Mouse (Mus musculus): Measurements from ENCODE around the gene Klhl25.
A peak's percentile ranks its signal among the peaks of the same experiment; 100 is the strongest.
"Not testable (repeated sequence)": the region's sequence is repeated elsewhere in the genome, so short reads cannot be mapped to it uniquely, and the experiment has no call there.

Klhl25 gene

GRCm38 (mm10) chr7:75873216-75873615 is 25.1 kb downstream of the Klhl25 start:
- no peak for DNase-seq (ENCODE audit: low spot score)

- no peak for DNase-seq (ENCODE audit: low spot score)
These were observed 25.6 kb downstream of the Klhl25 start for GRCm38 (mm10) chr7:75873746-75874145.

- DNase-seq (ENCODE audit: low spot score): peak; percentile 45
These were observed 31.3 kb downstream of the Klhl25 start for GRCm38 (mm10) chr7:75879436-75879835.

DNA sequence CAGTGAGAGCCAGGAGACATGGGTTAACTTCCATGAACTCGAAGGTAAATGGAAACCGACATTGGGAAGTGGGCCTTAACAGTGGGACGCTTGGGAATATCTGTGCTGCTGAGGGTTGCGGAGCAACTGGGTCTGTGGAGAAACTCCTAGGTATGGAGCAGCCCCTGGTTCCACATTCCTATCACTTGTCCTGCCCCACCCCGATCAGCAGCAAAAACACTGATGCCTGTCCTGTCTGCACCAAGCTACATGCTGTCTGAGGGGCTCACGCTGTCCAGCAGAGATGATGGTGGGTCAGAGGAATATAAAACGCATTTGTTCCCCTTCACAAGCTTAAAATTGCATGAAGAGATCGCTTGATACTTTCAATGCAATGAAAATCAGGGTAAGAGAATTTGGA is 32.1 kb downstream of the Klhl25 start:
- DNase-seq (ENCODE audit: low spot score): no peak

DNA sequence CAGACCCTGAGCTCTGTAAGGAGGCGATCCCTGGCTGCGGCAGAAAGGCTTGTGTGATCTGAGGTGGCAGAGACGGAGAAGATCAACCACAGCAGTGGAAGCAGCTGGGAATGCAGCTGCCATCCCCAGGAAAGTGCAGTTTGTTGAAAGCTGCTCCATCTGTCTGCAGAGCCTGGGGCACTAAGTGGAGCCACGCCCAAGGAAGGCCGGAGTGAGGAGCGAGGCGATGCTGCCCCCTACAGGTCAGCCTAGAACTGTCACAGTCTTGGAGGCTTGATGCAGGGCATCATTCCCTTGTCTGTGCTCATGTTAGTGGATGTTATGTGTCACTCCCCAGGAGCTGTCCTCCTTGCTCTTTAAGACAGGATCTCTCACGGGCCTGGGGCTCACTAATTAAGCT is 32.5 kb downstream of the Klhl25 start:
- DNase-seq (ENCODE audit: low spot score): peak; percentile 77

DNA sequence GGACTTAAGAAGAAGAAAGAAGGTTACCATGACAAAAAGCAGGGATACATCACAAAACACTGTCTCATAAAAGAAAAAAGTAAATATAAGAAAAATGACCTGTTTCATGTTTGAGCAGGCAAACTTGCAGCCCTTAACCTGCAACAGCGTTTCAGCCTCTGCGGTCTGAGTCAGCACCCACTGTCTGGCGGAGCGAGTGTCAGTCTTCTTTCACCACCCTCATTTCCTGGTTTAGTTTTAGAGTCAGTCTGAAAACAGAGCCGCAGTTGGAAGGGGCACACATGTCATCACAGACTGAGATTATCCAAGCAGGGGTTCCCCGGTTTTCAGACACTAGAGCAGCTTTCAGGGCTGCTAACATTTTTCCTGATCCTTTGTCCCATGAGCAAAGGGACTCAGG is 33.3 kb downstream of the Klhl25 start:
- peak; percentile 49 for DNase-seq (ENCODE audit: low spot score)

- no peak for DNase-seq (ENCODE audit: low spot score)
These were observed 33.7 kb downstream of the Klhl25 start for GRCm38 (mm10) chr7:75881791-75882190.

DNA sequence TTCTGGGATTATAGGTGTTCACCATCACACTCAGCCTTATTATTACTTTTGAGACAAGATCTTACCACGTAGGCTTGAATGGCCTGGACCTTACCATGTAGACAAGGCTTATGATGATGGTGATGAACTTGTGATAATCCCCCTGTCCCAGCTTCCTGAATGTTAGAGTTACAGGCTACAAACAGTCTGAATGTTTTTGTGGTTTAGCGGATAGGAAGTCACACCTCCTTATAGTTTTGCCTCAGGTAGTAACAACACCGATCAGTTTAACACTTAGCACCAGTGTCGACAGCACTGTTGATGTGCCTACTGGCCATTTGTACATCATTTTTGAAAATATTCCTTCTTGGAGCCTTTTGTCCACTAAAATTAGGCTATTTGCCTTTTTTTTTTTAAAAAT is 43.4 kb downstream of the Klhl25 start:
- no peak for DNase-seq (ENCODE audit: low spot score)

GRCm38 (mm10) chr7:75892737-75893136 is 44.6 kb downstream of the Klhl25 start:
- DNase-seq (ENCODE audit: low spot score): peak; percentile 24

GRCm38 (mm10) chr7:75893709-75894108 is 45.6 kb downstream of the Klhl25 start:
- no peak for DNase-seq (ENCODE audit: low spot score)

- DNase-seq (ENCODE audit: low spot score): no peak
These were observed 48.9 kb downstream of the Klhl25 start for GRCm38 (mm10) chr7:75897041-75897440.

DNA sequence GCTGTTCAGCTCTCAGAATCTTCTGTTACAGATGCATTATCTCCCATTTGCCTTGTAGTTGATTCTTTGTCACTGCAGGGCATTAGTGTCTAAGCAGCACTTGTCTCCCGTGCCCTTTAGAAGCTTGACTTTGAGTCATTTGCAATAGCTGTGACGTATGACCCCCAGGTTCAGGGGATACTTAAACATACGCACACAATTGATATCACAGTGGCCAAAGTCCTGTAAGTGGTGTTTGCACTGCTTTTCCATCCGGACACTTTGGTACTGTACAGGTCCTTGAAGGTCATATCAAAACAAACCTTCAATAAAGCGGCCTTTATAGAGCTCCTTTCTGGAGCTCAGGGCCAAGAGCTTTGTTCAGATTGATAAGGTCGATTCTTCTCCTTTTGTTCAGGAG is 51.0 kb downstream of the Klhl25 start:
- no peak for DNase-seq (ENCODE audit: low spot score)

DNA sequence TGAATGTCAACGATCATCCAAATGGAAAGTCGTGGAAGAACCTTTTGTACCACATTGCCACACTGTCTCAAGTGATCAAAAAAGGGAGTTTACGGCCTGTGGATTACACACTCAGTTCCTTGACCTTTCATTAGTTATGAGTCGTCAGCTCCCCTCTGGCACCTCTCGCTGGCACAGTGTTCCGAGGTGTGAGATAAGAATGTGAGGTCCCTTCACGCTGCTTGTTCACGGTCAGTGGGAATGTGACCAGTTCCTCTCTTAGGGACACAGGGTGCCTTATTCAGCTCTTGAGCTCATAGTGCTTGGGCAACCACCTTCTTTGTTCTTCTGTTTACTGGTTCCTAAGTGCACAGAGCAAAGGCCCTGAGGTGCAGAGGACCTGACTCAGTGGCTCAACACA is 51.4 kb downstream of the Klhl25 start:
- DNase-seq (ENCODE audit: low spot score): no peak

DNA sequence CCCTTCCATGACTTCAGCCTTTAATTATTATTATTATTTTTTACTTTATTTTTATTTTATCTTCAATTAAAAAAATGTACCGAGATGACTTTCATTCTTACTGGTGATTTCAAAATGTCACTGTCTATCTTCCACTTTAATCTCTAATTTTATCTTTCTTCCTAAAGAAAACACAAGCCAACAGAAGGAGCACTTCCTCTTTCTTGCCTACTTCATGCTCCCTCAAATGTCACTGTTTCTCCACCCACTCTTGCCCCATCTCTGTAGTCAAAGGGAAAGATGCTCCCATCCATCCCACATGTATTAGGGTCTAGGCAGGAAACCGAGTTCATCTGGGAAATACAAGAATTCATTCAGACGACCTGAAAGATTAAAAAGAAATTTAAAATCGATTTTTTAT is 51.8 kb downstream of the Klhl25 start:
- DNase-seq (ENCODE audit: low spot score): no peak

DNA sequence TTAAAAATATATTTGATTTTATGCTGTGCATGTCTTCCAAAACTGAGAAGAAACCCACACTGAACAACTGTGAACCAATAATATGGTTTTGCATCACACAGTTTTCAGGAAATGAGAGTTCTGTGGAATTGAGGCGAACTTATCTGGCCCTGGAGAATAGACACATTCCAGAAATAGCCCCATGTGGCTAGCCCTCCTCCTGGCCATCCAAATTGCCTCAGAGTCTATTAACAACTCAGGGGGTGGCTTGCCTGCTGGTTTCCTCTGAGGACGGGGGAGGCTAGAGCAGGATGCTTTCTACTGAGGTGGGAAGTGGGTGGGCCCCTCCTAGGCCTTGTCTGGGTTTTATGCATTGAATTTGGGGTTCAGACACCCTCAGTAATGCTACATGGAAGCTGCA is 57.0 kb downstream of the Klhl25 start:
- DNase-seq (ENCODE audit: low spot score): no peak

DNA sequence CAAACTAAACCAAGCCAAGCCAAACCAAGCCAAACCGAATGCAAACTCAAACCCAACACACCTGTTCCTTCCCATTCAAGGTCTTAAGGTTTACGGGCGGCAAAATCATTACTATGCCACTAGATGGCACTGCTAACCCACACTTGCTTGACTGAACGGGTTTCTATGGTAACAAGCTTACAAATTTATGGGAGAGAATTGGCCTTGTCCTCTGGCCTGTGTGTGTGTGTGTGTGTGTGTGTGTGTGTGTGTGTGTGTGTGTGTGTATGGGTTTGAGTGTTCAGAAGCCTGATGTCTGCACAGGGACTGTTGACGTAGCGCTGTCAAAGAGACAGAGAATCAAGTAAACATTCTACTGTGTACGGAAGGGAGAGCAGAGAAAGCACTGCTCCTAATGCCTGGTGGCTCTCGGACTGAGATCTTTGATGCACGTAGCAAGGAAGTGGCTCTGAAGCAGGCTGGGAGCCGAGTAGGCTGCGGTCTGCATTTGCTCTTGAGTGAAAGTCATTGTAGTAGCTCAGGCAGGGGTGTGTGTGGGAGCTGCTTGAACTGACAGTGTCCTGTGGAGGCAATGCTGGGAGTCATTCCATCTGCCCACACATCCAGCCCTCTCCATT is 62.0 kb downstream of the Klhl25 start:
- DNase-seq (ENCODE audit: low spot score): peak; percentile 85

- peak; percentile 68 for DNase-seq (ENCODE audit: low spot score)
These were observed 62.5 kb downstream of the Klhl25 start for GRCm38 (mm10) chr7:75910652-75911035.

DNA sequence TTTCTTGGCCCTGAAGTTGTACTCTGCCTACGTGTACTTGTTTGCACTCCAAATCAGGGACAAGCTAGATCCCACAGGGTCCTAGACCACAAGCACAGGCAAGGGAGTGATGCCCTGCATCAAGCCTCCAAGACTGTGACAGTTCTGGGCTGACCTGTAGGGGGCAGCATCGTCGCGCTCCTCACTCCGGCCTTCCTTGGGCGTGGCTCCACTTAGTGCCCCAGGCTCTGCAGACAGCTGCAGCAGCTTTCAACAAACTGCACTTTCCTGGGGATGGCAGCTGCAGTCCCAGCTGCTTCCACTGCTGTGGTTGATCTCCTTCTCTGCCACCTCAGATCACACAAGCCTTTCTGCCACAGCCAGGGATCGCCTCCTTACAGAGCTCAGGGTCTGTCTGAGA is 65.8 kb downstream of the Klhl25 start:
- DNase-seq (ENCODE audit: low spot score): peak; percentile 76

DNA sequence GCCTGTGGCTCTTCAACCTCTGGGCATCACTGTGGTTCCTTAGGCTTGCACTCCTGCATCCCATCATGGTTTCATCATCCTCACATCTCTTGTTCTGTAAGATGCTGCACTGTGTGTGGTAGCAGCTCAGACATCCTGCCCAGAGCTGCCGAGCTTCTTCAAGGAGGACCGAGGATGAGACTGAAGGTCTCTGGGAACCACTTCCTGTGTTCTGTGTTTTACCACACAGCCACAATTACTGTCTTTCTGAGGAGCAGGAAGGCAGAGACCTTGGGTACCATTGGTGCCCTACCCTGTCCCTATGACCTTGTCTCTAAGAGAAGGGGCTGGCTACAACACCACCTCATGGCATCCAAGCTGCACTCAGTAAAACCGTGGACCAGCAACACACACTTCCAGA is 67.4 kb downstream of the Klhl25 start:
- DNase-seq (ENCODE audit: low spot score): peak; percentile 37

GRCm38 (mm10) chr7:75917662-75918061 is 69.6 kb downstream of the Klhl25 start:
- no peak for DNase-seq (ENCODE audit: low spot score)

- DNase-seq (ENCODE audit: low spot score): not testable (repeated sequence)
These were observed 71.6 kb downstream of the Klhl25 start for GRCm38 (mm10) chr7:75919745-75920144.

All from T-cell, adult 2 months (primary cell).